Mouse (Mus musculus): Measurements from ENCODE around the gene Xkr7.

The Xkr7 gene

GRCm38 (mm10) chr2:153032973-153033372 is 1.3 kb downstream of the Xkr7 start:
- DNase-seq (ENCODE audit: low spot score) = no peak

GRCm38 (mm10) chr2:153033545-153034230 is 2.0 kb downstream of the Xkr7 start:
- no peak for DNase-seq (ENCODE audit: low spot score)

GRCm38 (mm10) chr2:153036690-153037089 is 5.0 kb downstream of the Xkr7 start:
- DNase-seq (ENCODE audit: low spot score) = no peak

GRCm38 (mm10) chr2:153043886-153044285 is 12.2 kb downstream of the Xkr7 start:
- DNase-seq (ENCODE audit: low spot score) = no peak

- no peak for DNase-seq (ENCODE audit: low spot score)
Observed at GRCm38 (mm10) chr2:153045884-153046299, 14.2 kb downstream of the Xkr7 start.

- DNase-seq (ENCODE audit: low spot score) = peak; percentile 55
Observed at GRCm38 (mm10) chr2:153047828-153048465, 16.3 kb downstream of the Xkr7 start.

- no peak for DNase-seq (ENCODE audit: low spot score)
Observed at GRCm38 (mm10) chr2:153049288-153049996, 17.8 kb downstream of the Xkr7 start.

GRCm38 (mm10) chr2:153049997-153050358 is 18.3 kb downstream of the Xkr7 start:
- DNase-seq (ENCODE audit: low spot score) = no peak

GRCm38 (mm10) chr2:153051095-153051494 is 19.4 kb downstream of the Xkr7 start:
- no peak for DNase-seq (ENCODE audit: low spot score)

GRCm38 (mm10) chr2:153051537-153051936 is 19.9 kb downstream of the Xkr7 start:
- no peak for DNase-seq (ENCODE audit: low spot score)

- DNase-seq (ENCODE audit: low spot score) = no peak
Observed at GRCm38 (mm10) chr2:153052700-153053351, 21.2 kb downstream of the Xkr7 start.

- DNase-seq (ENCODE audit: low spot score) = no peak
Observed at GRCm38 (mm10) chr2:153053896-153054295, 22.2 kb downstream of the Xkr7 start.

GRCm38 (mm10) chr2:153055270-153055920 is 23.7 kb downstream of the Xkr7 start:
- no peak for DNase-seq (ENCODE audit: low spot score)

GRCm38 (mm10) chr2:153058365-153058764 is 26.7 kb downstream of the Xkr7 start:
- DNase-seq (ENCODE audit: low spot score) = no peak

- DNase-seq (ENCODE audit: low spot score) = peak; percentile 62
Observed at GRCm38 (mm10) chr2:153060216-153060615, 28.6 kb downstream of the Xkr7 start.

- DNase-seq (ENCODE audit: low spot score) = no peak
Observed at GRCm38 (mm10) chr2:153063394-153063793, 31.7 kb downstream of the Xkr7 start.

- DNase-seq (ENCODE audit: low spot score) = no peak
Observed at GRCm38 (mm10) chr2:153064190-153064970, 32.7 kb downstream of the Xkr7 start.

- no peak for DNase-seq (ENCODE audit: low spot score)
Observed at GRCm38 (mm10) chr2:153065747-153066508, 34.3 kb downstream of the Xkr7 start, which contains the start of gene Ccm2l. TSS of gene Ccm2l (plus strand) at chr2:153065955.

- no peak for DNase-seq (ENCODE audit: low spot score)
Observed at GRCm38 (mm10) chr2:153066991-153067390, 35.3 kb downstream of the Xkr7 start.

- peak; percentile 72 for DNase-seq (ENCODE audit: low spot score)
Observed at GRCm38 (mm10) chr2:153070762-153071490, 39.3 kb downstream of the Xkr7 start.

All from testis, postnatal 14 days (tissue).